Mouse (Mus musculus) MEL (cell line): ENCODE measurements around the gene Krt25.

Experiments used
- BHLHE40 ChIP-seq: IDR thresholded peaks from 2 replicates; pipeline ENCODE4 v1.6.1; 2012; ENCODE audit warnings: low read depth, mild to moderate bottlenecking, inconsistent platforms, low read length, improper control_type of control experiment, borderline replicate concordance
- CTCF ChIP-seq, 3 experiments: IDR thresholded peaks in 2 of 3; conservative IDR thresholded peaks in 1 of 3; 2 replicates each; pipeline ENCODE4 v1.5.1; 2011 to 2012; ENCODE audit warnings: low read length in 3 of 3, low read depth in 2 of 3, mild to moderate bottlenecking in 2 of 3, improper control_type of control experiment in 1 of 3, inconsistent platforms in 1 of 3, mixed read lengths in 1 of 3, moderate library complexity in 1 of 3; ENCODE audit not compliant: control insufficient read depth in 1 of 3, insufficient read depth in 1 of 3, poor library complexity in 1 of 3, severe bottlenecking in 1 of 3
- EP300 ChIP-seq, 2 experiments: IDR thresholded peaks; 2 replicates each; pipeline ENCODE4 v1.6.1; 2011; ENCODE audit warnings: improper control_type of control experiment in 2 of 2, low read length in 2 of 2, low read depth in 1 of 2, mild to moderate bottlenecking in 1 of 2
- HCFC1 ChIP-seq: IDR thresholded peaks from 2 replicates; pipeline ENCODE4 v1.6.1; 2012; ENCODE audit warnings: low read depth, mild to moderate bottlenecking, inconsistent platforms, low read length, improper control_type of control experiment, moderate library complexity
- JUND ChIP-seq: IDR thresholded peaks from 2 replicates; pipeline ENCODE4 v1.6.1; 2011; ENCODE audit warnings: low read depth, mild to moderate bottlenecking, improper control_type of control experiment, low read length
- MAZ ChIP-seq: IDR thresholded peaks from 2 replicates; pipeline ENCODE4 v1.6.1; 2012; ENCODE audit warnings: low read depth, mild to moderate bottlenecking, inconsistent platforms, low read length, improper control_type of control experiment
- MXI1 ChIP-seq: IDR thresholded peaks from 2 replicates; pipeline ENCODE4 v1.6.1; 2011; ENCODE audit warnings: mild to moderate bottlenecking, low read depth, low read length, improper control_type of control experiment
- MYC ChIP-seq: IDR thresholded peaks from 2 replicates; pipeline ENCODE4 v1.6.1; 2011; ENCODE audit warnings: low read depth, mild to moderate bottlenecking, low read length, improper control_type of control experiment, moderate library complexity
- POLR2A ChIP-seq, 2 experiments: IDR thresholded peaks; 2 replicates each; pipeline ENCODE4 v1.6.1; 2011 to 2012; ENCODE audit warnings: low read length in 2 of 2, mild to moderate bottlenecking in 2 of 2, control low read depth in 1 of 2, improper control_type of control experiment in 1 of 2, low read depth in 1 of 2, moderate library complexity in 1 of 2; ENCODE audit not compliant: control insufficient read depth in 1 of 2, insufficient read depth in 1 of 2, poor library complexity in 1 of 2

DNA sequence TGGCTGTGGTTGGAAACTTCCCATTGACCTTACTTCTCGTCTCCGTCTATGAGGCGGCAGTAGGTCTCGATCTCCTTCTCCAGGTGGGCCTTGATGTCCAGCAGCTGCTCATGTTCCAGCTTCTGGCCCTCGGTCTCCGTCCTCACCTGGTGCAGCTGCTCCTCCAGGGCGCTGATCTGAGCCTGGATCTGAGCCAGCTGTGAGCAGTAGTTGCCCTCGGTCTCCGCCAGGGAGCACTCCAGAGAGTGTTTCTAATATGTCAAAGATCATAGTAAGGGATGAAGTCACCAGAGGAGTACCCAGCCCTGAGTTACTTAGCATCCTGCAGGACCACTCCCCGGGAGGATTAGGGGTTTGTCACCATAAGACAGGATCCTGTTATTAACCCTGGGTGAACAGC, 44.0 kb upstream of the Krt25 start:
- TF ChIP-seq MYC (no peak), BHLHE40 (no peak), MXI1 (no peak), CTCF (IDR thresholded peaks at IDR 0.05 in 2 of 3, conservative IDR thresholded peaks at IDR 0.05 in 1 of 3; ENCODE audit: control insufficient read depth in 1 of 3, insufficient read depth in 1 of 3, low read depth in 2 of 3, low read length in 3 of 3, poor library complexity in 1 of 3, severe bottlenecking in 1 of 3) (peak; percentile 4 to 46 (median 41); a peak in 3 of 6 replicates), POLR2A (IDR thresholded peaks at IDR 0.05; ENCODE audit: control insufficient read depth in 1 of 2, insufficient read depth in 1 of 2, low read depth in 1 of 2, low read length in 2 of 2, poor library complexity in 1 of 2) (no peak), EP300 (IDR thresholded peaks at IDR 0.05; ENCODE audit: low read depth in 1 of 2, low read length in 2 of 2) (no peak), HCFC1 (no peak), MAZ (no peak), JUND (no peak)
